Mouse (Mus musculus): Measurements from ENCODE around the gene Fgfr2.

The Fgfr2 gene

DNA sequence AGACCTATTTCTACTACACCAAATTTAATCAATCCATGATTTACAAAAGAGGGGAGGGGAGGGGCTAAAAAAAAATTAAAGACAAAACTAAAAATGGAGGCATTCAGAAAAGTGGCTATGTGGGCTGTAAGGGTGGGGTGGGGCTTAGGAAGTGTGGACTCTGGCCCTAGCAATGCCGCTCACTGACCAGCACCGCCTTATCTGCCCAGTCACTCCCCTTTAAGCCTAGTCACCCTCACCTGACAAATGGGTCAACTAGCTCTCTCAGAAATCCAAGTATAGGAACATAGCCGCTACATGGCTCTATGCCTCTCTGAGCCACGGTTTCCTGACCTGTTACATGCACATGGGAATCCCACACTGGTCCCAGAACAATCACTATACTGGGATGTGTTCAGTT, 336.1 kb downstream of the Fgfr2 start:
- no peak for DNase-seq (ENCODE audit: extremely low read depth, insufficient read length, low spot score)

- DNase-seq (ENCODE audit: extremely low read depth, insufficient read length, low spot score), result no peak
Observed at GRCm38 (mm10) chr7:132786522-132786921, 336.6 kb downstream of the Fgfr2 start.

DNA sequence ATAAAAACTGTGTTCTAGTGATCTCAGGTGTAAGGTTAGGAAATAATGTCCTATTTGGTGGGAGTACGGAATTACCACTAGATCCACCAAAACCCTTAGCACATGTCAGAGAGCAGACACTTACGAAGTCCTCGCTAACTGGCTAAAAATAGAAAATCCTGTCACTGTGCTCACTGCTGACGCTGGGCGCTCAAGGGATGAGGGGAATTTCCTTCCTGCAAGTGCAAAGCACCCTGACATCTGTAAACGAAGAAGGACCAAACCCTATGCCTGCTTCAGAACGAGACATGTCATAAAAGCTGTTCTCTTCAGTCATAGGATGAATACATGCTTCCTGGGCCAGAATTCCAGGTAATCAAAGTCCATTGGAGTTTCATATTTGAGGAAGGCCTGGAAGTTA, 337.1 kb downstream of the Fgfr2 start:
- no peak for DNase-seq (ENCODE audit: extremely low read depth, insufficient read length, low spot score)

DNA sequence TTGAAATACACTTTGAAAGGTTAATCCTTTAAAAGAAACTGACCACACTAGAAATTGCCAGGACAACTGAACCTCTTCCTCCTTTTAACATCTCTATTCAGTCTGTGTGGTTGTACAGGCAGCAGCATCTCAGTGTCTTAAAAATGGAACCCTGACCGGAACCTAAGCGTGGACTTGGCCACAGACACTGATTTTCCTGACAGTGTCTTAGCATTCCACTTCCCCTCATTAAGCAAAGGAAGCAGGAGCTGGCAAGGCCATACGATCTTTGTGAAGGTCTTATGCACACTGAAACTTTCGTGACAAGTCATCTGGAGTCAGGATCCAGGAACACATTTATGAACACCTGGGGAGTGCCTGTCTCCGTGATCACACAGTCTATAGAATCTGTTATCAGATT, 339.0 kb downstream of the Fgfr2 start:
- no peak for DNase-seq (ENCODE audit: extremely low read depth, insufficient read length, low spot score)

DNA sequence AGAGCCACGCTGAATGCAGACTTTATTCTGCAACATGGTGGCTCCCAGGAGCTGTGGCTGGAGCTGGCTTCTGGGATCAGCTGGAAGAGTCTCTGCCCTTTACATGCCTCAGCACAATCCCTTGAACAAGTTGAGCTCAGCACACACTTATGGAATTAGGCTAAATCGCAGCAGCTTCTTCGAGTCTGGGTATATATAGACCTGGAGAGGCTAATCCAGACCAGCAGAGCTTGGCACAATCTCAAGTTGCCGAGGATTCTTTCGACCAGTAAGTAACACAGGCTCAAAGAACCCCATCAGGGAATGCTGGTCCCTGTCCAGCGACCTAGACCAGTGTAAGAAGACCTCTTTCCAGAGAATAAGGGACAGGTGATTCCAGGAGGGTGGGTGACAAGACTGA, 341.3 kb downstream of the Fgfr2 start:
- DNase-seq (ENCODE audit: extremely low read depth, insufficient read length, low spot score), result no peak

DNA sequence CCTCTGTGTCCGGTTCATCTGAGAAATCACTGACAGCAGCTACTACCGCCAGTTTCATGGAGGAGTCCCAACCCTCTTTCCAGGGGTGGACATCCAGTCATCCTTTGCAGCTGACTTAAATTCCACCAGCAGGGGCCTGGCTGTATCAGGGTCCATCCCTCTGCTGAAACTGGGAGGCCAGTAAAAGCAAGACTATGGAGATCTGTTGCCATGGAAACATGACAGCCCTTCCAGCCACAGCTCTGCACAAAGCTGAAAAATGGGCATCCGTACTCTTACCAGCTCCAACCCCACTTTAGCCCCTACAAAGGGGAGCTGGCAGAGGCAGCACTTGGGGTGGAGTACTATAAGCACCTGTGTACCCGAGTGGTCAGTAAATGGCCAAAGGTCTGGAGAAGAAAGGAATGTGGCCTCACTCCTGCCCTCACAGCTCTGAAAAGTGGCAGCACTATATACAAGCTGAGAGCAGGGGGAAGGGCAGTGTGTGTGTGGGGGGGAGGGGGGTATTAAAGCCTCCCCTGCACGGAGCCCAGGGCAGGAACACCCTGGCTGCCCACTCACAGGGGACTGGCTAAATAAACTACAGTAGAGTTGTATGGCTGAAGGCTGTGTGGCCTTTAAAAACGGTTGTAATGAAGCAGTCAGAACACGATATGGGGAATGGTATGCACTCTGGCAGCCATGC, 341.9 kb downstream of the Fgfr2 start:
- DNase-seq (ENCODE audit: extremely low read depth, insufficient read length, low spot score), result no peak

- no peak for DNase-seq (ENCODE audit: extremely low read depth, insufficient read length, low spot score)
Observed at GRCm38 (mm10) chr7:132780611-132781010, 342.5 kb downstream of the Fgfr2 start.

- DNase-seq (ENCODE audit: extremely low read depth, insufficient read length, low spot score), result no peak
Observed at GRCm38 (mm10) chr7:132778630-132779029, 344.5 kb downstream of the Fgfr2 start.

- DNase-seq (ENCODE audit: extremely low read depth, insufficient read length, low spot score), result no peak
Observed at GRCm38 (mm10) chr7:132777728-132778453, 345.3 kb downstream of the Fgfr2 start.

- DNase-seq (ENCODE audit: extremely low read depth, insufficient read length, low spot score), result no peak
Observed at GRCm38 (mm10) chr7:132777117-132777516, 346.0 kb downstream of the Fgfr2 start.

DNA sequence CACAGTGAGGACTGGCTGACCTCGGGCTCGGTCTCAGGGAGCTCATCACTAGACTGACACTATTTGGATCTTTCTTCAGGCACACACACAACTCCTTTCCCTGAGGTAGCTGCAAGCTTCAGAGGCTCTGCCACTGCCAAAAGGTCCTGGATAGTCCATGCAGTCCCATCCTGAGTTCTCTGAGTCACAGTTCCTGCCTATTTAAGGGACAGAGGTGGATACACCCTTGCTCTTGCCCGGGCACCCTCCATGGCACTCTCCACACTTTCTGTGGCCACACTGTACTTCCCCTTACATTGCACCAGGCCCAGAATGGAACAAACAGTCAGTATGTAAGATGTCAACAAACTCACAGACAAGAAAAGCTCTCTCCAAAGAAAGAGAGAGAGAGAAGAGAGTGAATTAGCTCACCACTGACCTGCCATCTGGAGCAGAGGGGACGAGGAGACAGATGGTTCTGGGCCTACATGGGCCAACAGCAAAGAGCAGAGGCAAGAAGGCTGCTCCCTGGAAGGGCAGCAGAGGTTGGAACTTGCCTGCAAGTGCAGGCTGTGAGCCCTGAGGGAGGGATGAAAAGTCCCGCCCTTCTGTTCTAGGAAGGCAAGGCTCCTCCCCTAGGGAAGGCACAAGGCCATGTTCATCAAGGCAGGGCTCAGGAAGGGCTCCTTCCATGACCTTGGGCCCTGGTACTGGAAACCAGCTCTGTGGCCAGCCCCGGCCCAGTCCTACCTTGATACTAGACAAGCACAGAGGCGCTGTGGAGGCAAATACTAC, 346.6 kb downstream of the Fgfr2 start:
- no peak for DNase-seq (ENCODE audit: extremely low read depth, insufficient read length, low spot score)

DNA sequence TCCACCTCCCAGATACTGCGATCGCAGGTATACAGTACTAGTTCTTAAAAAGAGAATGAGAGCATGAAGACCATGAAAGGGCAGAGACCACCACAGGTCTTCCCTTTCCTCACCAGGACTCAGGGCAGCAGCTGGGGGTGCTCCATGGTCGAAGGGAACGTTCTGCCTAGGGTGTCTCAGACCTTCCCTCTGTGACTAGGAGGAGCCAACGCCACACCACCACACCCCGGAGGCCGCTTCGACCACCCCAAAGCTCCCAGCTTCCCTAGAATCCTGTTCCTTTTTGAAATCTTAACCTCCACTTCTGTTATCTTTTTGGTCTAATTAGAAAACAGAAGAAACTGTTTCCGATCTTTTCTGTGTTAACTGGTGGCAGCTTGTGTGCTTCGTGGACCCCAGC, 347.2 kb downstream of the Fgfr2 start:
- DNase-seq (ENCODE audit: extremely low read depth, insufficient read length, low spot score), result no peak

DNA sequence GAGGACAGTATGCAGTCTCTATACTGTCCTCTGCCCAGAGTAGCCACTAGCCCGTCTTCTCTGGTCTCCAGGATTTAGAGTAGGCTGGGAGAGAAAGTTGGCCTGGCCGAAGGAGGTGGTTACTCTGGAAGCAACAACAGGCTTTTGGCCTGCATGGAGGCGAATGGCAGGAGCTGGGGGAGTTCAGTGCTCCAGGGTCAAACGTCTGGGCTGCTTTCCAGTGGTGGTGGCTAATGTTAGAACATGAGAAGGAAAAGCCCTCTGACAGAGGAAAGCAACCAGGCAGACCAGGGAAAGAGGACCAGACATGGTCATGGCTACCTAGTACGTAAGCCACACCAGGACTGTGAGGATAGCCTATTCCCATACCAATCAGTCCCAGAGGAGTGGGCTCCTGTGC, 347.8 kb downstream of the Fgfr2 start:
- no peak for DNase-seq (ENCODE audit: extremely low read depth, insufficient read length, low spot score)

DNA sequence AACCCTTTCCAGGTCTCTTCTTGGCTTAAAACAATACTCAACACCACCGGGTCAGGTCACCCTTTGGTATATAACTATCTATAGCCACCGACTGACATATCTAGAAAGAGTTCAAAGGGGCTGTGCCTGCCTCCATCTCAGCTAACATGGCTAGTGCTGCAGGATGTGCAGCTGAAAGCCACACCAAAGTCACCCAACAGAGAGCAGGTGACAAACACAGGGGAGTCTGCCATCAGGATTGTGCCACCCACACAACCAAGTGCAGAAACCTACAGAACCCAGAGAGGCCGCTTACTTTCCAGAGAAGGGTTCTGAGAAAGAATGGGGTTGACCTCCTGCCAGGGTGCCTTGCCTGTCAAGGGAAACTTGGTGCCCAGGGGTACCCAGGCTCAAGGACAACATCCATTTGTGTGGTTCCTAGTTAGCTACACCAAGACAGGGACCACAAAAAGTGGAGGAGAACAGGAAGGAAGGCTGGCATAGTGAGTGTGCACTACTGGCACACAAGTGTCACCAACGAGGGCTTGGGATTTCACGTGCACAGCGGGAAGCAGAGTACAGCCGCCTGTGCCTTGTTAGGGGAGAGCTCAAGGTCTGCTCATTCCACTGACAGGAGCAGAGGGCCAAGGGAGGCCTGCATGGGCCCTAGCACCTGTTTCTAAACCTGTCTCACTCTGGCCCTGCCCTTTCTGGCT, 350.0 kb downstream of the Fgfr2 start:
- no peak for DNase-seq (ENCODE audit: extremely low read depth, insufficient read length, low spot score)

DNA sequence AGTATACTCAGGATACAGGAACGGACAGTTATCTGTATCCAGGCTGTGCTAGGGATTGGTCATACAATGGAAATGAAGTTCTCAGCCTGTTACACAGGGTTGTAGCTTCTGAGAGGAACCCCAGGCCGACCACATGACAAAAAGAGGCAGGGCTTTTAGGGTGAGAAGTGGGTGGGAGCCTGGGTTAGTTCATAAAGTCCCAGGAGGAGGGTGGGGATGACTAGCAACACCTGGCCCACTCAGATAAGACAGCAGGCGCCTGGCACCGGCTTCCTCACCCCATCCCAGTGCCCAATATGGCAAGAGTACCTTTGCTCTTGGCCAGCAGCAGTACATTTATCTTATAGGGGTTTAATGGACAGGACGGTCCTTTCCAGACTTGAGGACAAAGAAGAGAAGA, 350.7 kb downstream of the Fgfr2 start:
- DNase-seq (ENCODE audit: extremely low read depth, insufficient read length, low spot score), result no peak

DNA sequence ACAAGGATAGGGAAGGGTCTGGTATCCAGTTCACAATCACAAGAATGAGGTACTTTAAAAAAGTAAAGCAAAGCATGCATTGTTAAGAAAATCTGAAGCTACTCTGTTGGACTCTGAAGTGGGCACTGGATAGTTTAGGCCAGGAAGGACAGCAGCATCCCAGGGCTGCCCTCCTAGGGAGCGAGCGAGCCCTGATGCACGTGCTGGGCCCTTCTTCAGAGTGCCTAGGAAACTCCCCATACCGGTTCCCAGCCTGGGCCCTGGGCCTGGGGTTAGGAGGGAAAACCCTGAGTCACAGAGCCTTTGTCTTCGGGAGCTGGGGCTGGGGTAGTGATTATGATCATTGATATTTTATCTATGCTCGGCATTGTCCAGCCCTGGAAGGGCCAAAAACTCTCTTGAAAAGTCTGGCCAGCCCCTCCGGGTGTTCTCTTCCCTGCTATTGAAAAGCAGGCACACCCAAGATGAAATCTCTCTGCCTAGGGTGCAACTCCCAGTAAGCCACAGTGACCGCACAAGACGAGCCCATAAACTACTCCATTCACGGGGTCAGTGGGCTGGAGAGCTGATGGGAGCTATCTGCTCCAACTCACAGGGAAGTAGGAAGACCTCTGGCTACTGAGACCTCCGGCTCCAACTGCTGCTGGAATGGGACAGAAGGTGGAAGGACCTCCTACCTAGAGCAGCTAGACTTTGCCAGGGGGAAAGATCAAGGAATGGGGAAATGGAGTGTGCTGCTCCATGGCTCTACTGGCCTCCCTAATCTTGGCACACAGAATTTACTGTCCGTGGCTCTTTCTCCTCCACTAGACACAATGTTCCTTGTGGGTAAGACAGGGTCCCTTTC, 354.4 kb downstream of the Fgfr2 start:
- no peak for DNase-seq (ENCODE audit: extremely low read depth, insufficient read length, low spot score)

GRCm38 (mm10) chr7:132767999-132768370, 355.2 kb downstream of the Fgfr2 start:
- DNase-seq (ENCODE audit: extremely low read depth, insufficient read length, low spot score), result no peak

DNA sequence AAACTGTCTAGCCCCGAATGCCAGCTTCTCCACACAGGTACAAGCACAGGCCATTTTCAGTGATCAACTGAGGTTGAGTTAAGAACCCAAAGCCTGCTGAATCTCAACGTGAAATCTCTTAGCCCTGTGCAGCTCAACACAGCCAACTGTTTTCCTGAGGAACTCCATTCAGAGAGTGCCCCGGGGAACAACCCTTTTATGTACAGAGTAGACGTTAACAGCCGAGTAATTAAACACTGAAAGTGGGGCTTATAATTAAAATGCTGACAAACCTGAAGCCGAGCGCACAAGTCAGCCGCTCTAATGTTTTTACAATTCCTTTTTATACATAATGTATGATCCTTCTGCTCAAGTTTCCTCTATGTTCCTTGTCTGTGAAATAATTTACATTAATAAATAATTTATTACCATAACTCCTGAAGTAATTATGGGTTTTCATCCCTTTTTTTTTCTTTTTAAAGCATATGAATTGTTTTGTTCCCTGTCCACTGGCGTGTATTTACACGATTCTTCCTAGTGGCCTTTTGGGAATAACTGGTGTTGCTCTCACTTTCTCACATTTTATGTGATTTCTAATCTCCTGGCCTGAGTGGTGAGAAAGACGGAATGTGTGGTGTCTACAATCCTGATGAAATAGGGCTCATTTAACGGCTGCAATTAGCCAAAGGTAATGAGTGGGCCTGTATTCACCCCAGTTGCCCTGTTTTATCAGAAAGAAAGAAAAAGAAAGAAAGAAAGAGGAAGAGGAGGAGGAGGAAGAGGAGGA, 355.7 kb downstream of the Fgfr2 start:
- DNase-seq (ENCODE audit: extremely low read depth, insufficient read length, low spot score), result no peak

GRCm38 (mm10) chr7:132766235-132766871, 356.8 kb downstream of the Fgfr2 start:
- DNase-seq (ENCODE audit: extremely low read depth, insufficient read length, low spot score), result no peak
